Mouse (Mus musculus) neural tube, embryonic 11.5 days (tissue): ENCODE measurements around the gene Smyd4. TPM values are rescaled to one million over a fixed set of nuclear protein-coding genes. Genes with fewer than 3 reads are reported as not detected.

Source experiments
- ATAC-seq: fragments of 200-750 bp; cut with Nextera tagmentation; 2 replicates; pipeline ENCODE4 v1.8.0; 2017; ENCODE audit warnings: moderate number of reproducible peaks, mild to moderate bottlenecking, moderate TSS enrichment, moderate library complexity; ENCODE audit not compliant: insufficient read depth, low FRiP score, low TSS enrichment
- DNase-seq: peaks from one replicate; pipeline ENCODE4 v3.0.0-alpha.2; 2015; ENCODE audit warnings: low spot score
- H3K27ac ChIP-seq: fragments of 300-500 bp; sonication (generic); 2 replicates; pipeline ENCODE4 v1.5.1; 2014; ENCODE audit warnings: low read depth, mild to moderate bottlenecking, low read length
- H3K27me3 ChIP-seq: fragments of 300-500 bp; sonication (generic); 2 replicates; pipeline ENCODE4 v1.6.1; 2014; ENCODE audit warnings: mild to moderate bottlenecking, low read length, mixed read lengths; ENCODE audit not compliant: control insufficient read depth, insufficient read depth
- H3K36me3 ChIP-seq: fragments of 300-500 bp; sonication (generic); 2 replicates; pipeline ENCODE4 v1.6.1; 2014; ENCODE audit warnings: mild to moderate bottlenecking, low read length, moderate library complexity, mixed read lengths; ENCODE audit not compliant: control insufficient read depth, insufficient read depth
- H3K4me1 ChIP-seq: fragments of 300-500 bp; sonication (generic); 2 replicates; pipeline ENCODE4 v1.6.1; 2014; ENCODE audit warnings: low read length, mixed read lengths; ENCODE audit not compliant: control insufficient read depth, insufficient read depth
- H3K4me2 ChIP-seq: fragments of 300-500 bp; sonication (generic); 2 replicates; pipeline ENCODE4 v1.6.1; 2014; ENCODE audit warnings: low read depth, mild to moderate bottlenecking, moderate library complexity
- H3K4me3 ChIP-seq: fragments of 300-500 bp; sonication (generic); 2 replicates; pipeline ENCODE4 v1.5.1; 2014; ENCODE audit warnings: low read depth, low read length
- H3K9ac ChIP-seq: fragments of 300-500 bp; sonication (generic); 2 replicates; pipeline ENCODE4 v1.6.1; 2014; ENCODE audit warnings: mild to moderate bottlenecking, low read length
- H3K9me3 ChIP-seq: fragments of 300-500 bp; sonication (generic); 2 replicates; pipeline ENCODE4 v1.6.1; 2016; ENCODE audit warnings: low read length; ENCODE audit not compliant: control insufficient read depth
- WGBS: fragments of 180-500 bp; shearing (Covaris S2); extraction: QIAGEN DNeasy Blood & Tissue Kit; methylation state at CpG from one replicate; pipeline ENCODE4 v1.1.7; 2014; 5-methylcytosine and 5-hydroxymethylcytosine counted together
- polyA plus RNA-seq: library from polyadenylated mRNA; unstranded; fragments of >200 nt; fragmentation: Nextera tagmentation; extraction: Ambion mirVana; gene quantifications from 2 replicates; pipeline ENCODE4 v1.2.1, GENCODE M21; 2014

The Smyd4 gene
- 13.4 and 15.9 TPM in 2 replicates for polyA plus RNA-seq

DNA sequence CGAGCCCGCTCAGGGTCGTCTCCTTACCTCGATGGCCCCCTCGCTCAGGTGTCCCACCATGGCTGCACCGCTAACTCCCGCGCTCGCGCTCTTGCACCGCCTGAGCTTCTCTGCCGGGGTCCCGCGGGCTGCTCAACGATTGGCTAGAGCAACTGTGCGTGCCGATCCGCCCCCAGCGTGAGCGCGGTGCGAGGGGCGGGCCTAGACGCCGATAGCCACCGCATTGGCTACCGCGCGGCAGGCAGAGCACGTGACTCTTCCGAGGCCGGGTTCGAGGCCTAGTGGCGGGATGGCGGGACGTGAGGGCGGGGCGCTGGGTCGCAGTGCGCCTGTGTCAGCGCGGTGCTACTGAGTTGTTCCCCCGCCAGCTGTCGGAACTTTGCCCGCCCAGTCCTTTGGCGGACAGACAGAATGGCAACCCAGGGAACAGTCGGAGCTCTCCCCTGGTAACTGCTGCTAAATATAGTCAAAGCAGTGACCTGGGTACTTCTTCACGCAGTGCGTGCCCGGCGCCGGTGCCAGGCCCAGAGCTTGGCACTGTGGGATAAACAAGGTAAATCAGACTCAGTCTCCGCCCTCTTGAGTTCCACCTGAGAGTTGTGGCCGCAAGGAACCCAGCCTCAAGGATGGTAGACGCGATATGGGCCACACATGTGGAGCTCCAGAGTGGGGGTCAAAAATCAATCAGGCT is at the start of gene Smyd4, which contains the start of gene Rpa1:
TSS of gene Smyd4 (plus strand) at position 235 of the 691 bp plus-strand sequence.
TSS of gene Rpa1 (minus strand) at position 126 of the 691 bp plus-strand sequence.
- Histone ChIP-seq H3K27me3 (no peaks in the 10 kb centered on the region), H3K9ac (peak within 1 kb of the TSS; percentile 75), H3K27ac (no peak within 1 kb of the TSS), H3K9me3 (no peaks in the 10 kb centered on the region), H3K4me3 (peak within 1 kb of the TSS; percentile 73), H3K4me1 (peaks cover 7% of the 10 kb centered on the region), H3K36me3 (no peaks in the 10 kb centered on the region), H3K4me2 (peak within 1 kb of the TSS; percentile 73)
- whole genome bisulfite sequencing: under 1% methylated on average over 56 of the region's 56 CpGs
- peak; percentile 100 for ATAC-seq
- DNase-seq: peak; percentile 99

DNA sequence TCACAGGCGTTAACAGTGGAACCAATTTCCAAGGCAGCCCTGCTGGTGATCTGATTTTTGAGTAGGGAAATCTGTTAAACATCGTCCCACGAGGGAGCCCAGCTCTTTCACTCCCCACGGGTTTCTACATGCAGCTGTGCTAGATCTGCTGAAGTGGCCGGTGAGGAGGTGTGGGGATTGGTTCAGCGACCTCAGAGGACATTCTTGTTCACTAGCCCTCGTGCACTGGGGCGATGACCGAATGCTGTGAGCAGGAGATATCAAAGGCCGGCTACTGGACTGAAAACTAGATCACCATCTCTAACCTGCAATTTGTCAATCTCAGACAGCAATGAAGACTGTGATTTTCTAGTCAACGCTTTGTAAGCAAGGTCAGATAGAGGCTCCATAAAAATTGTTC is 49.7 kb upstream of the Smyd4 start:
- ATAC-seq: no peak
- Histone ChIP-seq H3K27me3 (peaks cover 4% of the 10 kb centered on the region; the same call in 1 of the 2 replicates), H3K4me1 (no peaks in the 10 kb centered on the region), H3K9me3 (no peaks in the 10 kb centered on the region), H3K27ac (no peak overlapping the region), H3K4me3 (no peak overlapping the region), H3K36me3 (peaks cover 4% of the 10 kb centered on the region), H3K9ac (no peak overlapping the region), H3K4me2 (no peak overlapping the region)
- WGBS: 62% methylated on average over 11 of the region's 11 CpGs
- DNase-seq: no peak

DNA sequence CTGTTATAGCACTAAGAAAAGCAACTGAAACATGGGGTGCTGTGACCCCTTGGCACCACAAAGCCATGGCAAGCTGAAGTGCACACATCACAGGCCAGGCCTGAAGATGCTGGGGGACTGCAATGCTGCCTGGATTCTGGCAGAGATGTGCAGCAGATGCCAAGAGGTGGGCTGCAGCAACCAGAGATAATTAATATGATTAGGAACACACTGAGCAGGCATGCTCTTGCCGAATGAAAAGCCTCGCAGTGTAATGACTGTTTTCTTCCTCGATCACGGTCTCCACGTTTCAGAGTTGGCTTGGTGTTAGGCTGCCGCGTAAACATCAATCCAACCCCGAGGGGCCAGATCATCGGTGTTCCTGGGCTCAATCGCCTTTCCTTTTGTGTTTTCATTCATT is 48.4 kb upstream of the Smyd4 start:
- 92% methylated on average over 10 of the region's 10 CpGs for WGBS
- H3K4me3 ChIP-seq: no peak overlapping the region
- no peaks in the 10 kb centered on the region for H3K4me1 ChIP-seq
- H3K36me3 ChIP-seq: peaks cover 4% of the 10 kb centered on the region
- no peak overlapping the region for H3K9ac ChIP-seq
- H3K9me3 ChIP-seq: no peaks in the 10 kb centered on the region
- no peak for ATAC-seq
- no peaks in the 10 kb centered on the region for H3K27me3 ChIP-seq
- no peak for DNase-seq
- H3K27ac ChIP-seq: no peak overlapping the region
- H3K4me2 ChIP-seq: no peak overlapping the region

DNA sequence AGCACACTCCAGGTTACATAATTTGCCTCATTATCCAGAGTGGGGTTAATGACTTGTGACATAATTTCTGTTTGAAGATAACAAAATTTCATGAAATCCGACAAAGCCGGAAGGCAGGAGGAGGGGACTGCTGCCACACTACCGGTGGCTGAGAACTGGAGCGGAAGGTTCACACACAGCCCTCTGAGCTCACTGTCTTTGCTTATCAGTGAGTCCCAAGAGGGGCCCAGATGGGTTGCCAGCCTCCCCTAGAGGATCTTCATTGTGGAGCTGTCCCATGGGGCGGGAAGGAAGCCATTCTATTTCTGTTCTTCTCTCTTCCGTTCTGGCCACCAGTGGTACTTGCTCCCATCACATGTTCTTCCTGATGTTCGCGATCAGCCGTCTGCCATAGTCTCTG is 47.3 kb upstream of the Smyd4 start:
- Histone ChIP-seq H3K4me3 (no peak overlapping the region), H3K36me3 (peaks cover 7% of the 10 kb centered on the region), H3K9me3 (no peaks in the 10 kb centered on the region), H3K27me3 (no peaks in the 10 kb centered on the region), H3K4me1 (no peaks in the 10 kb centered on the region), H3K9ac (no peak overlapping the region), H3K4me2 (no peak overlapping the region), H3K27ac (no peak overlapping the region)
- 86% methylated on average over 9 of the region's 9 CpGs for WGBS
- DNase-seq (no peak), ATAC-seq (no peak)

DNA sequence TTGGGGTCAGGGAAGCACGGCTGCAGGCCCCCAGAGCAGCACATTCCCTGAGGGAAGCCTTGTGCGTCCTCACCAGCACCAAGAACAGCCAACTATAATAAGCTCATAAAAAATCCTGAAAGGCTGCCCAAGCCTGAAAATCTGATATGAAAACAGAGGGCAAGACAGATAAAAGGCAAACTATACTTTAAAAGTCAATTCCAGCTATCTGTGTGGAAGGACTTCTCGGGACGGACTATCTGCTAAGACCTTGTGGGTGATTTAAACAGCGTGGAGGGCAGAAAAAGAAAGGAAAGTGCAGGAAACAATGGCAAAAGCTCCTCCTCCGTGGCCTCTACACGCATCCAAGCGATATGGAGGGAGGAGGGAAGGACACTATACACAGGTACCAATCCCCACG is 43.4 kb upstream of the Smyd4 start:
- peaks cover 12% of the 10 kb centered on the region for H3K36me3 ChIP-seq
- H3K9ac ChIP-seq: no peak overlapping the region
- 88% methylated on average over 9 of the region's 9 CpGs for WGBS
- H3K9me3 ChIP-seq: no peaks in the 10 kb centered on the region
- ATAC-seq (no peak), DNase-seq (no peak)
- H3K4me3 ChIP-seq: no peak overlapping the region
- H3K27ac ChIP-seq: no peak overlapping the region
- no peaks in the 10 kb centered on the region for H3K4me1 ChIP-seq
- no peaks in the 10 kb centered on the region for H3K27me3 ChIP-seq
- no peak overlapping the region for H3K4me2 ChIP-seq

DNA sequence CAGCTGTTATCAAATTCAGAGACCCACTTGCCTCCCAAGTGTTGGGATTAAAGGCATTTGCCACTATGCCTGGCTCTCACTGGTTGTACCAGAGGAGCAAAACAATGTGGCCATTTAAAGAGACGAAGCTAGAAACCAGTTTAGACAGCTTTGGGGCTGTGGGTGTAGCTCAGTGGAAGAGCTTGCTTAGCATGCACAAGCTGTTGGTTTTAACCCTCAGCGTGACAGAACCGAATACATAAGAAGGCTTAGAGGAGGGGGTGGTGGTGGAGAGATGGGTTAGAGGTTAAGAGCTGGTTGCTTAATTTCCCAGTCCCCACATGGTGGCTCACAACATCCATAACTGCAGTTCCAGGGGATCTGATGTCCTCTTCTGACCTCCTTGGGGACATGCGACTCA is 39.6 kb upstream of the Smyd4 start:
- Histone ChIP-seq H3K27me3 (no peaks in the 10 kb centered on the region), H3K4me1 (no peaks in the 10 kb centered on the region), H3K9ac (no peak overlapping the region), H3K4me3 (no peak overlapping the region), H3K36me3 (0 out of 2 replicates have a peak, but pooled peaks cover 13% of the 10 kb centered on the region), H3K4me2 (no peak overlapping the region), H3K27ac (no peak overlapping the region), H3K9me3 (no peaks in the 10 kb centered on the region)
- DNase-seq: no peak
- ATAC-seq: no peak
- 88% methylated on average over 4 of the region's 4 CpGs for WGBS

DNA sequence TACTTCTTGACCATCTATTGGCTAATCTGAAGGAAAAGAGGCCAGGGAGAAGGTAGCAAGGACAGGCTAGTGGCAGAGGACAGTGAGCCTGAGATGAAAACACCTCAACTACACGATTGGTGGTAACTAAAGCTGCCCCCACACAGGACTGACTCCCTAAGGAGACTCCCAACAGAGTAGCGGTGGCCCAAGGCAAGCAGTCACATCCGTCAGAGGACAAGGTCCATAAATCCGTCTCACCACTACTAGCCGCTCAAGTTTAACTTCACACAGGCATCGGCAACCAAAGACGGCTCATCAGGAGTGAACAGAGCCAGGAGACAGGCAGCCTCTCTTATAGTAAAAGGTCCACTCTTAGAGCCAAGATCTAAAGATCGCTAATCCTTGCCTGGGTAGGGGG is 37.4 kb upstream of the Smyd4 start:
- Histone ChIP-seq H3K4me3 (no peak overlapping the region), H3K4me1 (no peaks in the 10 kb centered on the region), H3K9ac (no peak overlapping the region), H3K4me2 (no peak overlapping the region), H3K36me3 (peaks cover 13% of the 10 kb centered on the region; the same call in 1 of the 2 replicates), H3K27me3 (no peaks in the 10 kb centered on the region), H3K27ac (no peak overlapping the region), H3K9me3 (no peaks in the 10 kb centered on the region)
- DNase-seq (no peak), ATAC-seq (no peak)
- 78% methylated on average over 8 of the region's 8 CpGs for WGBS

DNA sequence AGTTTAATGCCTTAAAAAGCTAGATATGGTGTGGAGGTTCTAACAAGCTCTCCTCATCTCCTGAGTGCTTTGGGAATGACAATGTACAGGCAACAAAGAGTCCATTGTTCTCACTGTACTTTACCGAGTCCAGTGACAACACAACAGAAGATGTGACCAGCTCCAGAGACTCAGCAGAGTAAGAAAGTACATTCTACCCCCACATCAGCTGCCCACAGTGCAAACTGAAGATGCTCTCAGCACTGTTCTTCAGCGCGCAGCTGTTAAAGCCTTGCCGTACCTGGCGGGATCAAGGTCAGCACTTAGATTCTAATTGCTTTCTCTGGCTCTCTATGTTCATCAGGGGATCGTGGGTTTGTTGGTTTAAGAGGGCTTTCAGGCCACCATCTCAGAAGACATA is 36.5 kb upstream of the Smyd4 start:
- Histone ChIP-seq H3K27me3 (no peaks in the 10 kb centered on the region), H3K9me3 (no peaks in the 10 kb centered on the region), H3K4me3 (no peak overlapping the region), H3K36me3 (peaks cover 10% of the 10 kb centered on the region; the same call in 1 of the 2 replicates), H3K4me1 (no peaks in the 10 kb centered on the region), H3K9ac (no peak overlapping the region), H3K4me2 (no peak overlapping the region), H3K27ac (no peak overlapping the region)
- ATAC-seq (no peak), DNase-seq (no peak)
- 91% methylated on average over 6 of the region's 6 CpGs for WGBS

DNA sequence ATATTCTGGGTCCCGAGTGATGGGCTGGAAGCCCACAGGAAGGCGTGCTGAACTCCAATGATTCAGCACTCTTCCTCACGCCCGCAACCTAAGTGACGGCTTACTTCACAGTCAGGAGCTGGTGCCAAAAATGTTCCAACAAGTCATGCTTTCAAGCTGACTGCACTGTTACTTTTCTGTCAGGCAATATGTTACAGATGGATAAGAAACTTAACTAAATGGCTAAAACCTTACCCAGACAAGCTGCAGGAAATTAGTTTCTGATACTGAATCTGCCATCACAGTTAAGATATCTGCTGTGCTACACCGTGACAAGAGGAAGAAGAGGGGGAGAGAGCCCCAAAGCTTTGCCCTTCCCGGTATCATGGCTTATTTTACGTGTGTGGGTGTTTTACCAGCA is 34.4 kb upstream of the Smyd4 start:
- H3K36me3 ChIP-seq: peaks cover 12% of the 10 kb centered on the region

More for the DNA sequence above, 34.4 kb upstream of the Smyd4 start:
- WGBS: 94% methylated on average over 8 of the region's 8 CpGs
- H3K4me2 ChIP-seq: no peak overlapping the region
- H3K27ac ChIP-seq: no peak overlapping the region
- ATAC-seq: no peak
- no peaks in the 10 kb centered on the region for H3K27me3 ChIP-seq
- H3K9ac ChIP-seq: no peak overlapping the region
- H3K4me3 ChIP-seq: no peak overlapping the region
- no peaks in the 10 kb centered on the region for H3K4me1 ChIP-seq
- no peak for DNase-seq
- no peaks in the 10 kb centered on the region for H3K9me3 ChIP-seq
